Mouse (Mus musculus) cerebellum, postnatal 36 days (tissue): Measurements from ENCODE around the gene Hivep1.

Experiments used
- DNase-seq, 2 experiments: peaks; one replicate each; pipeline ENCODE4 v3.0.0; 2021 to 2022; ENCODE audit warnings: mixed read lengths in 2 of 2

Hivep1 gene

DNA sequence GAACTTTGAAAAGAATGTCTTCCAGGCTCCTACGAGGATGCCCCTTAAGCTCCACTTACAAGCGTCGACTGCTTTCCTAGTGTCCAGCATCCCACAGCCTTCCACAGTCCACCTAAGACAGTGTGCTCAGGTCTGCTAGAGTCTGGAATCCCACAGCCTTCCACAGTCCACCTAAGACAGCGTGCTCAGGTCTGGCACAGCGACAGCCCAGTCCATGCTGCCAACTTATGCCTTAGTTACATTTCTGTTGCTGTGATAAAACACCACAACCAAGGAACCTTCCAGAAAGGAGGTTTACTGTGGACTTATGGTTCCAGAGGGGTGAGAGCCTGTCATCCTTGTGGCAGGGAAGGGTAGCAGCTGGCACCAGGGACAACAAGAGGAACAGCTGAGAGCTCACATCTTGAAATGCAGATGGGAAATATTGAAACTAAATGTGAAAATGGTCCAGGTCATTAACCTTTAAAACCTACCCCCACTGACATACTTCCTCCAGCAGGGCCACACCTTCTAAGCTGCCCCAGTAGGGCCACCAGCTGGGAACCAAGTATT lies 25.0 kb downstream of the Hivep1 start:
- DNase-seq: peak in 1 of 2 experiments; percentile 32

DNA sequence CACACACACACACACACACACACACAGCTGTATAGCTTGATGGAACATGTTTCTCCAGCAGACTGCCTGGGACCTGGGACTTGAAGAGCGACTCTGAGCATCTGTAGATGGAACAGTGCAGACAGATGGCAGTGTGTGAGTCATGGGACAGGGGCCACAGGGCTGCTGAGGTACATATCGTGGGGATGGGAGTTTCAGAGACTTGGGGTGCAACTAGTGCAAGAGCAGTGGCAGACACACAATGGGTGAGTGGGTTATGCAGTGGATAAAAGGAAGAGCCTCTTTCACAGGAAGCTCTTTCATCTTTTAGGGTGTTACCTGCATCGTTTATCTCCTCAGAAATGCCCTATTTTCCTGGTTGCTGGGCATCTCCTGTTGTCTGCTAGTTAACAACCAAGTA lies 25.8 kb downstream of the Hivep1 start:
- DNase-seq: no peak

DNA sequence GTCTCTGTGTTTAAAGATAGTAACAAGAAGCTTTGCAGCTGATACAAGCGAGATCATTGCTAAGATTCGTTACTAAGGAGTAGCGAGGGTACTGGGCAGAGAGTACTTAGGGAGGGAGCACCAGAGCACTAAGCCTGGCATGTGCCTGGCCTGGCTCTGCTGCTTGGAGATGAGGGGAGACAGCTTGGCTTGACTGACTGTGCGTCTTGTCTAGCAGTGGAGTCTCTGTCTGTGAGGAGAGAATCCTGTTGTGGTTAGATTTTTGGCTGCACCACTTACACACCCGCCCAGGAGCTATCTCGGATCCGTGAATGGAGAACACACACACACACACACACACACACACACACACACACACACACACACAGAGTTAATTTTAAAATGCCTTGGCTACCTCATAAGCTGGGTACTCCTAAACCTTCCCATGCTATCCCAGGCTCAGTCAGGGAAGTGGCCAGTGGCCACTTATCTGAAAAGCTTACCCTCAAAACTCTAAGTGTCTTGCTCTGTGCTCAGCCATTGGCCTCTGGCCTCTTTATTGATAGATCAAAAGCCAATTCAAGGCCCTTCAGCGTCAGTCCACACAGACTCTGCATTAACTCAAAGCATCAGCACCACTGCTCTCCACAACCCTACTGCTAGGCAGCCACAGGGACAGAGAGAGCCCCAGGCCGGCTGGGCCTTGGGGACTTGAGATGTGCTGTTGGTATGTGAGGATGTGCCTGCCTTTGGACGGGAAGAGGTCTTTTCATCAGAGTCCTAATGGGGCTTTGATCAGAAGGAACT lies 28.5 kb downstream of the Hivep1 start:
- no peak for DNase-seq

DNA sequence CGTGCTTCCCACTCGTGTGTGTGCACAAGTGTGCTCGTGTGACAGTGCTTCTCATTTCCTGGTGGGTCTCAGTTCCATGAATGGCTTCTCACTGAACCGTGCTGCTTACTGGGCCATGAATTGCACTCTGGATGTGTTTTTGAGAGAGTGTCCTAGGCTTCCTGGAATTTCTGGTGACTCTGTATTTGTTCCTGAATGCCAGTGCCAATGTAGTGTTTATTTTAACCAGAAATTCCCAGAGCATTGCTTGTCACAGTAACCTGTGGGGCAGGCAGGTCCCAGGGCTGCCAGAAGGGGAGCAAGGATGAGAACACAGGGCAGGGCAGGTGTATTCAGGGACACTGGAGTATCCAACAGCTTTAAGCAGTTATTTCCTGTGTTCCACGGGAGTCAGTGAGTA lies 36.5 kb downstream of the Hivep1 start:
- DNase-seq: no peak

DNA sequence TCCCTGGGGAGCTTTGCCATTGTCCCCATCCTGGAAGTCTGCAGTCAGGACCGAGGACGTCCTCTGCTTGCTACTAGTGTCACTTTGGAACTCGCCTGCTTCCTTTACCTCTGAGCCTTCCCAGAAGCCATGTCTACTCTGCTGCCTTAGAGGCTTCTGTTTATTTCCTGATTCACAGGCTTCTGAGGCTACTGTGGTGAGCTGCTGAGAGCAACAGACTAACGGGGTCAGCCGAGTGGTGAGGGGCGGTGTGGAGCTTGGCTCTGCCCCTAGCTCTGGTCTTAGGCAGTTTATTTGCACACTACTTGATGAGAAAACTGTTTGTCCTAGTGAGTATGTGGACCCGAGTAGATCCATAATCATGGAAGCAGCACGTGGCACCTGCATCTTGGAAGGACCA lies 37.2 kb downstream of the Hivep1 start:
- DNase-seq: no peak

DNA sequence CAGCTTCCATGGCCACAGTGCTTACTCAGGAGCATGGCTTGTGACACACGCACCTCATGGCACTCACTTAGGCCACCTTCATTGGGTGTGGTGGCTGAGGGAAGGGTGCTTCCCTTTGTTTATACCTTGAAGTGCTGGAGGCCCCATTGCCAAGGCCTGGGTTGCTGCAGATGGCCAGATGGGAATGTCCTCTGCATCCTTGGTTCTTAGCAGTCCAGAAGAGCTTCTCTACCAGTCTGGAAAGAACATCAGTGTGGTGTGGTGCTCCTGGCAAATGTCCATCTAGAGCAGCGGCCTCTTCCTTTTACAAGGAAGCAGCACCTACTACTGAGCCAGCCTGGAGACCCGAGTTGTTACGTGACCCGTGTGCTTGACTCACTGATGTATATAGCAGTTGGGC lies 38.9 kb downstream of the Hivep1 start:
- no peak for DNase-seq

DNA sequence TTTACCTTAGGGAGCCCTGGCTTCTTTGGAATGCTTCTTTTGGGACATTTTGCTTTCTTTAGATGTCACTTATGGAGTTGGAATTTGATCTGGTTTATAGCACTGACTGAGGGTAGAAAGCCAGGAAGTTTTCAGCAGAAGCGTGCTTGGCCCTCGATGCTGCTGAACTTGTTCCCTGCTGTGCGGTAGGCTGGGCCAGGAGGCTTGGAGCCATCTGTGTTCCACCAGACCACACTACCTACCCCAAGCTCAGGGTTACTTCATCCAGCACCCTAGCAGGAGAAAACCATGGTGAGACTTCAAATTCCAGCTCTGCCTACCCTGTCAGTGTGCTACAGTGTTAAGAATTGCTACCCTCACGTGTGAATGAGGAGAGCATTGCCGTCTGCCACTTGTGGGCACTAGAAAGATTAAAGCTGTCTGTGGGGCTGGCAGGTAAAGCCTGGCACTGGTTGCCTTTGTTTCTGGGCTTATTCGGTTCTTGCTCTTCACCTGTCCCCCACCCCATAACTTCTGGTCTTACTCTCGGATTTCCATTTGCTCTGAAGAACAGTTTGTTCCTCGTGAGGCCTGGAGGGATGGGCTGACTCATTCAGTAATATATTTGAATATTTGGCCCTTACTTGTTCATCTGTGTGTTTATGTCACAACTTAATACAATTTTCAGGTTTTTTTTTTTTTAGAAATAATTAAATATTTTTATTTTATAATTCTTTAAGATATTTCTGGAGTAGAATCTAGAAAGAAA lies 40.7 kb downstream of the Hivep1 start:
- DNase-seq: peak; percentile 75 to 76

DNA sequence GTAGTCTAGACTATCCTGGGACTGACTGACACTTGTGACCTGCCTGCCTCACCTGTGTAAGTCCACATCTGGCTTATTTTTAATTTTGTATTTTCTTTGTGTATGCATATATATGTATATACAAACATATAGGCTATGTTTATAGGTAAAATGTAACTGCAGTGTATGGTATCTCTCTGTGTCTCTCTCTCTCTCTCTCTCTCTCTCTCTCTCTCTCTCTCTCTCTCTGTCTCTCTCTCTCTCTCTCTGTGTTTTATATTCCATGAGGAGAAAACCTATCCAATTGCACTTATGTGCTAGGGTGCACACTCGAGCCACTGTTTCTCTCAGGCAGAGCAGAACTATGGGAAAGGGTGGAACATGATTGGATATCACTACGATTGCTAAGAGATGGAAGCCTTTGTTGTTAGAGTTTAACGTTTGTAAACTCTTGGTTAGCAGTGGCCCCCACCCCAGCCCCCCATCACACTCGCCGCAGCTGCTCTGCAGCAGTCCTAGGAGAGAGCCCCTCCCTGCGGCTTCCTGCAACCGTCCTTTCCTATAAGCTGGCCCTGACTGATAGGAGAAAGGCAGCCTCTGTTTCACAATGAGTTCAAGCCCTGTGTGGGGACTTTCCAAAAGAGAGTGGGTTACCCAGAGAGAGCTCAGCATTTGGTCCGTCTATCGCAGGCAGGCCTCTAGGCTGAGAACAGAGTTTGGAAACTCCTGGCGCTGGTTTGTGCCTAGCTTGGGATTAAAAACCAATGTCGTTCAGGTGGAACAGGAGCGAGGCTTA lies 41.6 kb downstream of the Hivep1 start:
- no peak for DNase-seq

DNA sequence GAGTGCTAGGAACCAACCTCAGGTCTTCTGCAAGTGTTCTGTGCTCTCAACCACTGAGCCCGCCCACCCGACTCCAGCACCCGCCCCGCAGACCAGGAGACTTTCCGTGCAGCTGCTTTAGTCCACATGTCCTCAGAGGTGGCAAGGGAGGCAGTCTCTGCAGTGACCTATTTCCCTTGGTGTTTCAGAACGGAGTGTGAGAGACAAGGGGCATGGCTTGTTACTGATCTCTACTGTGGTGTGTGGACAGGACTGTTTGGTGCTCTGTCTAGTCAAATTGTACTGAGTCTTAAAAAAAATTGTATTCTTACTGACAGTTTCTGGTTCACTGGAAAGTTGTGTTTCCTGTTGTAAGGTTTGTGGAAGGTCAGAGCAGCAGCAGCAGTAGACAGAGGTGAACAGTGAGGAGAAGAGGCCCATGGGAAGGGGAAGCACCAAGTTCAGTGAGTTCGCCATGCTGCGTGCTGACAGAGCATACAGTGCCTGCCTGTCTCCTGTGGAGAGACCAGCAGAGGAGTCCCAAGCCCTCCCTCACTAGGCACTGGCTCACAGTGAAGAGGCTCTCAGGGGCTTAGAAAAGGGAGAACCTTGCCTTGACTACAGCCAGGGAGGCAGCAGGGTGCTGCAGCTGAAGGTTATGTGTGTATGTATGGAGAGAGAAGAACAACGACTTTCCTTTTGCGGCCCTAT lies 44.1 kb downstream of the Hivep1 start:
- DNase-seq: no peak

DNA sequence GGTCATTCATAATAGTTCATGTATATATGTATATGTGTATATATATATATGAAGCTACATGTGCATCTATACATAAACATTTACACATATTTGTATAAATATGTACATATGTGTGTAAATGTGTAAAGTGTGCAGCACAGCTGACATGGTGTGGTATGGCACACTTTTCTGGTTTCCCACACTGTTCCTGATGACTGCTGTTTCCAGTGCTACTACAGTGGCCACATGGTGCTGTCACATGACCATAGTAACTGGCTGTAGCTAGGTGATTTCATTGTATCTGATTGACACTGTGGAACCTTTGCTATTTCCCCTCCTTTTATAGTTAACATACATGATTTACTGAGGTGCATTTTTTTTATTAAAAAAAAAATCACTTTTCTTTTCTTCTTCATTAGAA lies 45.3 kb downstream of the Hivep1 start:
- DNase-seq: no peak

DNA sequence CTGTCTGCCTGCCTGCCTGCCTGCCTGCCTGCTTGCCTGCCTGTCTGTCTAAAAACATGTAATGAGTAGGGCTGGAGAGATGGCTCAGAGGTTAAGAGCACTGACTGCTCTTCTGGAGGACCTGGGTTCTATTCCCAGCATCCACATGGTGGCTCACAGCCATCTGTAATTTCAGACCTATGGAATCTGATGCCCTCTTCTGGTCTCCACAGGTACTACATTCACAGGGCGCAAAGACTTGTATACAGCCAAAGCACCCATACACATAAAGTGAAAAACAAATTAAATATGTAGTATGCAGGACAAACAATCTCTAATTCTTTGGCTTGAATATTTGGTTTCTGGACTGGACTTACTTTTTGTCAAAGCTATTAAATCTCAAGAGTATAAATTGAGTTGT lies 46.7 kb downstream of the Hivep1 start:
- DNase-seq: no peak

DNA sequence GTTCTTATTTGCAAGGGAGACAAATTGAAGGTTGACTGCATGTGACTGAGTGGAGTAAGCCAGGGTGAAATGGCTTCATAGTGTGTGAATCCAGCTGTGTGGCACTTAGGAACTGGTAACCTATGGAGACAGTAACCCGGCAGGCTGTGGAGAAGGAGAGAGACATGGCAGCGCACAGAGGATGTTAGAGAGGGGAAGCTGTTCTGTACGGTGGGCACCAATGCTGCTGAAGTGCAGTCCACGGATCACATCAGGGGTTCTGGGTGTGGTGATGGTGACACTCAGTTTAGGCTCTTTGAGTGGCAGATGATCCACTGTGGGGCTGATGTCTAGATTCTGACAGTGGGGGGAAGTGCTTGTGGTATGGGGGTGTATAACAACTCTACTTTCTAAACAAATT lies 47.7 kb downstream of the Hivep1 start:
- DNase-seq: no peak

DNA sequence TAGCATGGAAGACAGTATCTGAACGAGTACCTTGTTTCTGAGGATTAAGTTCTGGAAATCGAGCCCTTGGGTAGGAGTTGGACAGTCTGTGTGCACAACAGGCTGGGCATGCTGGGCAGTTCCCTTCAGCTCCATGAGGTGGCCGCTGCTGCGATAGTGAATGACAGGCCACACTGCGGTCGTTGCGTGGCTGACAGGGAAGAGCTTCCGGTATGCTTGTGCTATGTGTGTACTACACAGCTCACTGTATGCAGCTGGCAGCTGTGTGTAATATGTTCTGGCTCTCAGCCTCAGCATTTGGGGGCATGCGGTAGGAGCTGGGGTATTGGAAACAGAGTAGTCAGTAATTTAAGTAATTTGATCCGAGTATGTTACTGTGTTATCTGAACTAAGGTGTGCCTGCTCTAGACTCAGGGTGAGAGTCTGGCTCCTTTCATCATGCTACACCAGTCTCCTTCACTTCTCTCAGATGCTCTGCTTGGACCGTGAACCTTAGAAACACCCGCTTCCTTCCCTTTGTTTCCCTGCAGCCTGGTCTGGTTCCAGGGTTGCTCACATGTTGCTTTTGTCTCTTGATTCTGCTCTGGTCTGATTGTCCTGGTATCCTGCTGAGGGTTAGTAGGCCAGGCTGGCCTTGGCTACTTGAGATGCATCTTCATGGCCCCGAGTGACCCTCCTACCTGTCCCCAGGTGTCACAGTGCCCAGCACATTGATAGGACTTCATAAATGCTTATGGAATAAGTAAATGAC lies 49.8 kb downstream of the Hivep1 start:
- peak; percentile 54 to 56 for DNase-seq

DNA sequence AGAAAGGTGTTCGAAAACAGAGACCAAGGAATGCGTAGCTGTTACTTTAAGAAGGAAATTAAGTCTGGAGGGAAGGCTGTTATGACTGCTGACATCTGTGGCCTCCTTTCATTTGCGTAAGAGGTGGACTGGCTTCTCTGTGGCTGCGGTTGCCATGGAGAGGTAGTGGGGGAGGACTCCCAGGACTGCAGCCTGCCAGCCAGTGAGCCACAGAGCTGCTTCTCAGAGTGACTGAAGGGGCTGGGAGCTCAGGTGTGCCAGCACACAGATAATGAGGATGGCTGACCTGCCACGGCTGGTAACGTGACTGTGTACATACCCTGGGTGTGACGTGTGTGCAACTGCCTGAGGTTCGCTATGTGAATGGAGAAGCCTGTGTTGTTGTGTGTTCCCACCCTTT lies 51.2 kb downstream of the Hivep1 start:
- peak; percentile 72 to 74 for DNase-seq

DNA sequence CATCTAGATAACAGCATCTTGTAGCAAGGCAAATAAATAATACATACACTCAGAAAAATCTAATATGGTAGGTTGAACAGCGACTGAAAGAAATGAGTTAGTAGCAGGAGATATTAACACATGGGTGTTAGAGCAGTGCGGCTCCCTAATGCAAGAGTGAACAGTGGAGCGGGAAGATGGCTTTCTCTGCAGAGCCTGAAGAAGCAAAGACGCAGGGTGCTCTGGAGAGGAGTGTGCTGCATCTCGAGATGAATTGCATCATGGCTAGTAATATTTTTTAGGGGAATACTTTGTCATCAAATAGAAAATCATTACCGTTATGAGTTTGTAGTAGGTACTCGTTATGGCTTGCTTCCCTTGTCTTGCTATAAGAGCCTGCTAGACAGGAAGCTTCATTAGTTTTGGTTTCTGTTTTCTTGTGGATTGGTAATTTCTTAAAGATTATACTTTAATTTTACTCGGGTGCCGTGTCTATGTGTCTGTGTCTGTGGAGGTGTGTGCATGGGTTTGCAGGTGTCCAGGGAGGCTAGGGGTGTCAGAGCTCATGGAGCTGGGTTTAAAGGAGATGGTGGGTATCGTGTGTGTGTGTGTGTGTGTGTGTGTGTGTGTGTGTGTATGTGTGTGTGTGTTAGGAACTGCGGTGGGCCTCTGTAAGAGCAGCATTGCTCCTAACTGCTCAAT lies 51.8 kb downstream of the Hivep1 start:
- no peak for DNase-seq

DNA sequence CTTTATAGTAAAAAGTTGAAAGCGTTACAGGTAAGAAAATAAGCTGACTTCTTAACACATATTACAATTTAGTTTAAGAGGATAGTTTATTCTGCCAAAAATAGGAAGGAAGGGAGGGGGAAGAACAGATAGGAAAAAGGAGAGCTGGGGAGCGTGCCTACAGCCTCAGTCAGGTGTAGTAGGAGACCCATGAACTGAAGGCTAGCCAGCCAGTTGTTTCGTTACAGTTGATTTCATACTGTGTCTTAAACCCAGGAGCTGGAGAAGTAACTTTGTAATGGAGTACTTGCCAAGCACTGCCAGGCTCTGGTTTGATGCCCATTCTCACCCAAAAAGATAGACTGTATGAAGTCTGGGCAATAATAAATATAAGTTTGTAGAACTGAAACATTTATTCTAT lies 52.5 kb downstream of the Hivep1 start:
- DNase-seq: no peak

DNA sequence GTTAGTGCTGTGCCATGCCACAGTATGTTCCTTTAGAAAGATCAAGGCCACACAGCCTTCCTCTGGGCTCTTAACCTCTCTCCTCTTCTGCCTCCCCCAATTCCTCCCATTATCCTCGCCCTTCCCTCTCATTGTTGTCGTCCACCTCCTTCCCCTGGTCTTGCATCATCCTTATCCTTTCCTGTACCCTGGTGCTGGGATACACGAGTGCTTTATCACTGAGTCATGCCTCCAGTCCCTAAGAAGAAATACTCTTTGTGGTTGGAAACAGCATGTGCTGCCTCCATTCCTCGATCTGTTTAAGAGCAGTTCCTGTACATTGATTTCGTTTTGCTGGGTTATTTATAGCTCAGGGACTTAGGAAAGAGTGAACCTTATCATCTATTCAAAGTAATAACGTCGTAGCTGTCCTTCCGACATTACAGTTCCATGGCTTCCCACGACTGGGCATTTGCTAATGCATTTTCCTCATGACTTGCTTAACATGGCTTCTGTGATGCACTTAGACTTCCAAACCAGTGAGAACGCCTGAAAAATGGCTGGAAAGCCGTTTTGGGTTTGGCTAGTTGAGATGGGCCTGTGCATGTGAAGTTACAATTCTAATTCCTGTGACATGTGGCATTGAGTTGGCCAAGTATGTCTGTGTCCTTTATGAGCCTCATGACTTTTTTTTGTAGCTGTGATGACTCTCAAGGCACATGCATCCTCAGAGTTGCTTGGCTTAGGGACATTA lies 56.8 kb downstream of the Hivep1 start:
- DNase-seq: no peak

DNA sequence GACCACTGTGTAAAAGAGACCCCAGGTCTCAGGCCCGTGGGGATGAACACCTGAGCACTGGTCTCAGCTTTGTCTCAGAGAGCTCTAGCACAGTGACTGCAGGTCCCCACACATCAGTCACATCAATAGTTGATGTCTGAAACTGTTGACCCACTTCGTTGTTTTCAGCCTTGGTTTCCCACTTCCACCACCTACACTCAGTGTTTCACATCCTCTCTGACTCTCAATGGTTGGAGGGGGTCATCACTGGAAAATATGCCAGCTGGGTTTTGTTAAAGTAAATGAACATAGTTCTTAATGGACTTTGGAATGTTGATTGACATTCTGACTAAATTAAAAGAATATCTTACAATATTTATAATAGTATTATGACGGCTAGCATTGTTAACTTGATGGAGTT lies 58.6 kb downstream of the Hivep1 start:
- DNase-seq: no peak

DNA sequence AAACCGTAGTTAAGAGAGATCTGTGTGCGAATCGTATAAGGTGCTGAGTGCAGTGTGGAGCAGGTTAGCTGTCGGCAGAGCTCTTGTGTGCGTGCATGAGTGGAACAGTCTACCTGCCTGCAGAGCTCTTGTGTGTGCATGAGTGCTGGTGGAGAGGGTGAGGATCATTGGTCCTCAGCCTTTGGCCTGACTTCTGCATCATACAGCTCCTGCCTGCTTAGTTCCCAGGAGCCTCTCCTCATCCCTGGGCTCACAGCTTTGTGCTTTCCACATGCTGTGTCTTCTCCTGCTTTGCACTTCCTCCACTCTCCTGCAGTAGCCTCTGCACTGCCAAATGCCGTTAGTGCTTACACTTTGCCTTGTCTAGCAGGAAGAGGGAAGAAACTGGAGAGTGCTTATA lies 60.2 kb downstream of the Hivep1 start:
- no peak for DNase-seq

DNA sequence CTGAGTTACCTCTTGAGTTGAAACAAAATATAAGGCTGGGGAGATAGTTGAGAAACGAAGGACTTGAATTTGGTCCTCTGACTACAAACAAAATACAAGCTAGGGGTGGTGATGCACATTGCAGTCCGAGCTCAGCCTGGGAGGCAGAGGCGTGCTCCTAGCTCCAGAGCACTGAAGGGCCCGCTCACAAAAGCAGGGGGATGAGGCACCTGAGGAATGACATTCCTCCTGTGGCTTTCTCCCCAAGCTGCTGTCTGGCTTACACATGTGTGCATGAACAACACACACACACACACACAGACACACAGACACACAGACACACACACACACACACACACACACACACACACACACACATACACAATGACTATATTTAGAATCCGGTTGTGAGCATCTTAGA lies 60.9 kb downstream of the Hivep1 start:
- DNase-seq: no peak

DNA sequence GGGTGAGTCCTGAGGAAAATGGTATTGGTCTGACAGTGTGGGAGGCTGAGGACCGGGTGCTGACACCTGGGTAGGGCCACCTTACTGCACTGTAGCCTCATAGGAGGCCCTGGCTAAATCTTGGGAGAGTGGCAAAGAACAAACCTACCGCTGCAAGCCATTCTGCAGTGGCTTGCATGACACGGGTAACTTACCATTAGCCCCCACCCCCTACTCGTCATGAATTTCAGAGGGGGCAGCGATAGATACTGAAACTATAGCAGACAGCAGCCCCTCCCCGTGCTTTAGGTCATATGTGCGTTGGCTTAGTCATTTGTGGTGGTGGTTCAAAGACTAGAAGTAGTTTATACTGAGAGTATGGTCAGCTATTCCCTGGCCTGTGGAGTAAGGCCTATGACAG lies 61.8 kb downstream of the Hivep1 start:
- no peak for DNase-seq
